Mouse (Mus musculus) right cerebral cortex, adult 2 months (tissue): ENCODE data around the gene Llcfc1.

Source experiments
- DNase-seq, 2 experiments: peaks; one replicate each; pipeline ENCODE4 v3.0.0; 2021 to 2022; ENCODE audit warnings: low spot score in 2 of 2

The Llcfc1 gene

GRCm38 (mm10) chr6:41684131-41684530, at the start of gene Llcfc1:
TSS of gene Llcfc1 (plus strand) at chr6:41684431.
- no peak for DNase-seq

- DNase-seq = no peak
These were observed 49.0 kb upstream of the Llcfc1 start for GRCm38 (mm10) chr6:41635211-41635610.

- DNase-seq = no peak
These were observed 48.1 kb upstream of the Llcfc1 start, which contains the start of gene Trpv6 for GRCm38 (mm10) chr6:41636178-41636577. TSS of gene Trpv6 (minus strand) at chr6:41636405.

GRCm38 (mm10) chr6:41637393-41637792, 46.8 kb upstream of the Llcfc1 start:
- no peak for DNase-seq

GRCm38 (mm10) chr6:41637927-41638506, 46.2 kb upstream of the Llcfc1 start:
- DNase-seq = no peak

- no peak for DNase-seq
These were observed 43.8 kb upstream of the Llcfc1 start for GRCm38 (mm10) chr6:41640449-41640848.

GRCm38 (mm10) chr6:41641173-41641866, 42.9 kb upstream of the Llcfc1 start:
- DNase-seq = no peak

- no peak for DNase-seq
These were observed 41.5 kb upstream of the Llcfc1 start for GRCm38 (mm10) chr6:41642765-41643164.

GRCm38 (mm10) chr6:41643227-41643626, 41.0 kb upstream of the Llcfc1 start:
- no peak for DNase-seq

GRCm38 (mm10) chr6:41646220-41646619, 38.0 kb upstream of the Llcfc1 start:
- no peak for DNase-seq

GRCm38 (mm10) chr6:41646672-41647071, 37.6 kb upstream of the Llcfc1 start:
- DNase-seq = no peak

GRCm38 (mm10) chr6:41653173-41653572, 31.1 kb upstream of the Llcfc1 start:
- no peak for DNase-seq

GRCm38 (mm10) chr6:41654648-41655047, 29.6 kb upstream of the Llcfc1 start:
- no peak for DNase-seq

GRCm38 (mm10) chr6:41658487-41658886, 25.7 kb upstream of the Llcfc1 start:
- no peak for DNase-seq

GRCm38 (mm10) chr6:41662320-41662719, 21.9 kb upstream of the Llcfc1 start:
- DNase-seq = no peak

GRCm38 (mm10) chr6:41676530-41676929, 7.7 kb upstream of the Llcfc1 start:
- no peak for DNase-seq

GRCm38 (mm10) chr6:41680669-41681068, 3.6 kb upstream of the Llcfc1 start, which contains the start of gene Trpv5:
TSS of gene Trpv5 (minus strand) at chr6:41680769.
- no peak for DNase-seq

- DNase-seq = no peak
These were observed 2.6 kb upstream of the Llcfc1 start for GRCm38 (mm10) chr6:41681656-41682055.

- DNase-seq = no peak
These were observed 680 bp downstream of the Llcfc1 start for GRCm38 (mm10) chr6:41684911-41685310.

GRCm38 (mm10) chr6:41685596-41685995, 1.4 kb downstream of the Llcfc1 start:
- DNase-seq = no peak

GRCm38 (mm10) chr6:41692200-41692599, 8.0 kb downstream of the Llcfc1 start:
- DNase-seq = no peak

- no peak for DNase-seq
These were observed 10.2 kb downstream of the Llcfc1 start for GRCm38 (mm10) chr6:41694407-41694806.

- no peak for DNase-seq
These were observed 17.0 kb downstream of the Llcfc1 start for GRCm38 (mm10) chr6:41701245-41701644.
